Mouse (Mus musculus): ENCODE results near the gene Lsm14b. TPM values are rescaled to one million over a fixed set of nuclear protein-coding genes. Genes with fewer than 3 reads are reported as not detected.
A peak's percentile ranks its signal among the peaks of the same experiment; 100 is the strongest.

Gene Lsm14b
- total and polyA plus RNA-seq, 2 experiments = 15.4 to 19.3 TPM

DNA sequence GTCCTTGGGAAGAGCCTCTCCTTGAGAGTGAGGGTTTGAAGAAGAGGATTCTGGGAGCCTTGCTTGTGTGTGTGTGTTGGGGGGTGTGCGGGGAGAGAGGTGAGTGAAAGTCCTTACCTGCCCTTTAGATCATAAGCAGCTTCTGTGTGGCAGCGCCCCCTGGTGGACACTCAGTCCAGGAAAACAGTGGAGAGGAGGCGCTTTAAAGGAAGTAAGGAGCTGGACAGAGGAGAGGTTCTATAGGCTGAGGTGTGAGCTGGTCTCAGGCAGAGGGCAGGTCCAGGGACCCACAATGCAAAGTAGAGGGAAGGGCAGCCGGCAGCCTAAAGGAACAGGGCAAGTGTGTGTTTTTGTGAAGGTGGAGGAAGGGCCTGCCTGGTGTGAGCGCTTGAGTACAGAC lies 26.2 kb downstream of the Lsm14b start:
- peaks cover 2% of the 10 kb centered on the region; the same call in 1 of the 2 replicates for H3K36me3 ChIP-seq (ENCODE audit: control insufficient read depth, insufficient read depth, low read length)
- H3K27me3 ChIP-seq (ENCODE audit: control insufficient read depth, insufficient read depth, low read length) = no peaks in the 10 kb centered on the region
- no peak overlapping the region for H3K9ac ChIP-seq (ENCODE audit: low read depth, low read length)
- peak; percentile 51 for DNase-seq (ENCODE audit: extremely low read depth, low read depth, low spot score)
- no peak overlapping the region for H3K27ac ChIP-seq (replicated peaks; ENCODE audit: insufficient read depth, low read depth, low read length)
- H3K79me2 ChIP-seq (ENCODE audit: control insufficient read depth, insufficient read depth, low read length) = peaks cover 4% of the 10 kb centered on the region; the same call in 1 of the 2 replicates
- no peaks in the 10 kb centered on the region for H3K4me1 ChIP-seq (ENCODE audit: control insufficient read depth, insufficient read depth, low read length)
- WGBS = 26% methylated on average over 5 of the region's 5 CpGs
- peak; percentile 89 for TF ChIP-seq CTCF (IDR thresholded peaks at IDR 0.05; ENCODE audit: low read depth, low read length)
- no peak for TF ChIP-seq POLR2A (IDR thresholded peaks at IDR 0.05; ENCODE audit: extremely low read depth, insufficient read depth, low read length)
- no peak overlapping the region for H3K4me3 ChIP-seq (ENCODE audit: insufficient read depth, low read depth, low read length)

DNA sequence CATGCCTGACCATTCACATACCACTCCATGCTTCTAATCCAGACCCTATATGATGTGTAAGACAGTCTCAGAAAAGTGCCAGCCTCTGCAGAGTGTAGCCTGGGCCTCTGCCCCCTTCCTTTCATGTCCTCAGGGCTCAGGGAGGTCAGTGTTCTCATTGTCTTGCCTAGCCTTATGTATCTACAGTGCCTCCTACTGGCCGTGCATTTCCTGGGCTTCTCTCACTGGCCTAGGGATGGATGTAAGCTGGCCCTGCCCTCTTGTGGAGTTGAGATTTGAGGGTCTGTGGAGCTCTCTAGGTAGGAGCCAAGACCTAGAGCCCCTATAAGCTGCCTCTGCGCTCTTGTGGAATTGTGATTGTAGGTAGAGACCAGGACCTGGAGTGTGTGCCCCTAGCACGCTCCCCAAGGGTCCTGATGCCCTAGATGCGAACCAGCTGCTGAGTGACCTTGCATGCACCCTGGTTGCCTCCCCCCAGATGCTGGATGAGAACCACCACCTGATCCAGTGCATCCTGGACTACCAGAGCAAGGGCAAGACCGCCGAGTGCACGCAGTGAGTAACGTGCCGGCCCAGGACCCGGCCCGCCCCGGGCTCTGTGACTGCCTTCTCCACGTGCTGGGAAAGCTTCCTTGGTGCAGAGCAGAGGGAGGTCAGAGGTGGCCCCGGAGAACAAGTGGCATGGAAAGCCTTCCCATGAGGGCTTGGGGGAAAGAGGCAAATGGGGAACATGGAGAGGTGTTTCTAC lies 27.4 kb downstream of the Lsm14b start:
- no peak for DNase-seq (ENCODE audit: extremely low read depth, low read depth, low spot score)
- H3K4me3 ChIP-seq (ENCODE audit: insufficient read depth, low read depth, low read length) = no peak overlapping the region
- peak; percentile 49 for TF ChIP-seq CTCF (IDR thresholded peaks at IDR 0.05; ENCODE audit: low read depth, low read length)
- TF ChIP-seq POLR2A (IDR thresholded peaks at IDR 0.05; ENCODE audit: extremely low read depth, insufficient read depth, low read length) = no peak
- no peak overlapping the region for H3K27ac ChIP-seq (replicated peaks; ENCODE audit: insufficient read depth, low read depth, low read length)
- 0 out of 2 replicates have a peak, but pooled peaks cover 4% of the 10 kb centered on the region for H3K79me2 ChIP-seq (ENCODE audit: control insufficient read depth, insufficient read depth, low read length)
- H3K36me3 ChIP-seq (ENCODE audit: control insufficient read depth, insufficient read depth, low read length) = peaks cover 3% of the 10 kb centered on the region; the same call in 1 of the 2 replicates
- no peaks in the 10 kb centered on the region for H3K27me3 ChIP-seq (ENCODE audit: control insufficient read depth, insufficient read depth, low read length)
- H3K4me1 ChIP-seq (ENCODE audit: control insufficient read depth, insufficient read depth, low read length) = no peaks in the 10 kb centered on the region
- H3K9ac ChIP-seq (ENCODE audit: low read depth, low read length) = no peak overlapping the region
- WGBS = 94% methylated on average over 14 of the region's 14 CpGs

DNA sequence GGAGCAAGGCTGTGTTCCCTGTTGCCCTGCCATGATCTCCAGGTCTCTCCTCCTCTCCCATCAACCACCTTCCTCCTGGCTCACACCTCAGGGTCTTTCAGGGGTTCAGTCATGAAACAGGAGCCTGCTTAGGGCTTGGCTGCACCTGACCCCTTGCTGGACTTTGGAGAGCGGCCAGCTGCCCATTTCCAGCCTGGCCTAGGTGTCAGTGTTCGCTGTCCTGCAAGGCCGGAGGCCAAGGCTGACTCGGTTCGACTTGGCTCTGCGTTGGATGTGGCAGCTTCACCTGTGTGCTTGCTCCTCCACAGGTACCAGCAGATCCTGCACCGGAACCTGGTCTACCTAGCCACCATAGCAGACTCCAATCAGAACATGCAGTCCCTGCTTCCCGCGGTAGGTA lies 28.2 kb downstream of the Lsm14b start:
- DNase-seq (ENCODE audit: extremely low read depth, low read depth, low spot score) = peak; percentile 67
- no peaks in the 10 kb centered on the region for H3K27me3 ChIP-seq (ENCODE audit: control insufficient read depth, insufficient read depth, low read length)
- H3K4me1 ChIP-seq (ENCODE audit: control insufficient read depth, insufficient read depth, low read length) = no peaks in the 10 kb centered on the region
- H3K9ac ChIP-seq (ENCODE audit: low read depth, low read length) = no peak overlapping the region
- H3K4me3 ChIP-seq (ENCODE audit: insufficient read depth, low read depth, low read length) = no peak overlapping the region
- TF ChIP-seq CTCF (IDR thresholded peaks at IDR 0.05; ENCODE audit: low read depth, low read length) (no peak), POLR2A (IDR thresholded peaks at IDR 0.05; ENCODE audit: extremely low read depth, insufficient read depth, low read length) (no peak)
- no peak overlapping the region for H3K27ac ChIP-seq (replicated peaks; ENCODE audit: insufficient read depth, low read depth, low read length)
- H3K36me3 ChIP-seq (ENCODE audit: control insufficient read depth, insufficient read depth, low read length) = peaks cover 3% of the 10 kb centered on the region; the same call in 1 of the 2 replicates
- 51% methylated on average over 9 of the region's 9 CpGs for WGBS
- 0 out of 2 replicates have a peak, but pooled peaks cover 4% of the 10 kb centered on the region for H3K79me2 ChIP-seq (ENCODE audit: control insufficient read depth, insufficient read depth, low read length)

DNA sequence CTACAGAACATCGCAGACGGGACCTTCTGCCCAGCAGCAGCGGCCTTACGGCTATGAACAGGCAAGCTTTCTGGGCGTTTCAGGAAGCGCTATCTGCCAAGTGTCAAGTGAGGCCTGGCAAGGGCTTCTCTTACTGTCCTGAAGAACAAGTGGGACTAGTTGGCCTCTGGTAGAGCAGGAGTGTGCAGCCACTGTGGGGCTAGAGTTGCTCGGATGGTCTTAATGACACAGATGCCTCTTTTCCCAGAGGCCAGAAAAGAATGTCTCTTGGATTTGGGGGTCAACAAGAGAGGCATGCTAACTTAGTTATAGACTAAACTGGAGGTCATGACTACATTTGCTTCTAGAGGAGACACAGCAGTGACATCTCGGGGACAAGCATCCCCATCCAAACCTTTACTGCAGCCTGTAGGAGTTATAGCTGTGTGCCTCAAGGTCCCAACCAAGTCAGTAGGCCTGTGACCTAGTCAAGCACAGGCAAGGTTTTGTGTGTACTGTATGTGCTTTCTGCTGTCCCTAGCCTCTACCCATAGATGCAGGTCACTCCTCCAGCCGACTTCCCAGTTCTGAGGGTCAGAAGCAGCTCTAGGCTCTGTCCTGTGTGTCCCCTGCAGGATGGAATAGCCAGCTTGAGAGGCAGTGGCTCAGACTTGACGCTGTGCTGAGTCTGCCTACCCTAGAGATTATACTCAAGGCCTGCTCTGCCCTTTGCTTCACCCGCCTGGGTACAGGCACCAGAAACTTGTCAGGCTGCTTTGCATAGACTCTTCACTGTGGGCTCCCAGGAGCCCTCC lies 38.7 kb downstream of the Lsm14b start:
- no peak overlapping the region for H3K4me3 ChIP-seq (ENCODE audit: insufficient read depth, low read depth, low read length)
- no peak overlapping the region for H3K9ac ChIP-seq (ENCODE audit: low read depth, low read length)
- H3K79me2 ChIP-seq (ENCODE audit: control insufficient read depth, insufficient read depth, low read length) = no peaks in the 10 kb centered on the region
- H3K27me3 ChIP-seq (ENCODE audit: control insufficient read depth, insufficient read depth, low read length) = no peaks in the 10 kb centered on the region
- DNase-seq (ENCODE audit: extremely low read depth, low read depth, low spot score) = no peak
- TF ChIP-seq CTCF (IDR thresholded peaks at IDR 0.05; ENCODE audit: low read depth, low read length) = no peak
- no peak for TF ChIP-seq POLR2A (IDR thresholded peaks at IDR 0.05; ENCODE audit: extremely low read depth, insufficient read depth, low read length)
- 91% methylated on average over 11 of the region's 11 CpGs for WGBS
- H3K27ac ChIP-seq (replicated peaks; ENCODE audit: insufficient read depth, low read depth, low read length) = no peak overlapping the region
- H3K4me1 ChIP-seq (ENCODE audit: control insufficient read depth, insufficient read depth, low read length) = no peaks in the 10 kb centered on the region
- peaks cover 2% of the 10 kb centered on the region; the same call in 1 of the 2 replicates for H3K36me3 ChIP-seq (ENCODE audit: control insufficient read depth, insufficient read depth, low read length)

DNA sequence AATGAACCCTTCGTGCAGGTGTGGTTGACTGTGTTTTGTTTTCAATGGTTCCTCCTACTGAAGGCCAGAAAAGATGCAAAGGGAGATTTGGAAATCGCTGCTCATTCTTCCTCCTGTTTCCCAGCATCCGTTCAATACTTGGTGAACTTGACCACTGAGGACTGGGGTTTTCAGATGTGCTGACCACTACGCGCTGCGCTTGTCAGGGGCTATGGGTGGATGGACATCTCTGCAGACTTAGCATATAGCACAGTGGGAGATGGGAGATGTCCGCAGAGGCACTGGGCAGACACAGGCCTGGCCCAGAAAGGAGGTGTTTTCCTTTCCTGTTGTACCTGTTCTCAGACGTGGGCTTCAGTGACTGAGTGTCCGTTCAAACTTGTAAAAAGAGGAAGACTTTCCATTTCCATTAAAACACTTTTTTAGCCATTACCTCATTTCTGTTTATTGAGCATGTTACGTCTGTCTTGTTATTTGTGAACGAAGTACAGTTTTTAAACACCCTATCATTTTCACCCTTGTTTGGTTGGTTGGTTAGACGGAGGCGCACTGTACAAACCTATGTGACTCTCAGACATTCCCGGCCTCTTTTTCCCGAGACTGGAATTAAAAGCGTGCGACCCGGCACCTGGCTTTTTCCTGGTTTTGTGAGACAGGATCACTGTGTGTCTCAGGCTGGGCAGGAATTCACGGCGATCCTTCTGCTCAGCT lies 45.1 kb downstream of the Lsm14b start:
- Histone ChIP-seq H3K27ac (replicated peaks; ENCODE audit: insufficient read depth, low read depth, low read length) (peak overlapping the region; percentile 67), H3K4me3 (ENCODE audit: insufficient read depth, low read depth, low read length) (peak overlapping the region; percentile 84), H3K36me3 (ENCODE audit: control insufficient read depth, insufficient read depth, low read length) (no peaks in the 10 kb centered on the region; the same call in 1 of the 2 replicates), H3K4me1 (ENCODE audit: control insufficient read depth, insufficient read depth, low read length) (peaks cover 5% of the 10 kb centered on the region), H3K9ac (ENCODE audit: low read depth, low read length) (peak overlapping the region; percentile 67), H3K79me2 (ENCODE audit: control insufficient read depth, insufficient read depth, low read length) (no peaks in the 10 kb centered on the region), H3K27me3 (ENCODE audit: control insufficient read depth, insufficient read depth, low read length) (no peaks in the 10 kb centered on the region)
- WGBS = 24% methylated on average over 20 of the region's 20 CpGs
- no peak for DNase-seq (ENCODE audit: extremely low read depth, low read depth, low spot score)
- no peak for TF ChIP-seq POLR2A (IDR thresholded peaks at IDR 0.05; ENCODE audit: extremely low read depth, insufficient read depth, low read length)
